Mouse (Mus musculus): ENCODE results near the gene Ncstn.
A peak's percentile ranks its signal among the peaks of the same experiment; 100 is the strongest.

Ncstn gene

DNA sequence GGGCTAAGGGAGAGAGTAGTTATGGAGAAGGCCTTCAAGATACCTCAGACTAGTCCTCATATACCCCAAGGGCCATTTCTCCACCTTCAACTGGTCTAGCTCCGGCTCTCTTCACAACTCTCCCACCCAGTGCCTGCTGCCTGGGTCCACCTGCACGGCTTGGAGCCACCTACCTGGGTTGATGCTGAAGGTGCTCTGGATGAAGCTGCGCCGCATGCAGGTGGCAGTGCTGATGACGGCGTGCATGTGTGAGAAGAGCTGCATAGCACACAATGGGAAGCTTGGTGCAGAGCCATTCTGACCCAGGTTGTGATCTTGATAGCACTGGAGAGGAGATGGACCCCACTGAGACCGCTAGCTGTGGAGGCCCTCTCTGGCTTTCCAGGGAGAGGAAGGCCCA, 10.0 kb downstream of the Ncstn start:
- DNase-seq (ENCODE audit: low spot score) = no peak

DNA sequence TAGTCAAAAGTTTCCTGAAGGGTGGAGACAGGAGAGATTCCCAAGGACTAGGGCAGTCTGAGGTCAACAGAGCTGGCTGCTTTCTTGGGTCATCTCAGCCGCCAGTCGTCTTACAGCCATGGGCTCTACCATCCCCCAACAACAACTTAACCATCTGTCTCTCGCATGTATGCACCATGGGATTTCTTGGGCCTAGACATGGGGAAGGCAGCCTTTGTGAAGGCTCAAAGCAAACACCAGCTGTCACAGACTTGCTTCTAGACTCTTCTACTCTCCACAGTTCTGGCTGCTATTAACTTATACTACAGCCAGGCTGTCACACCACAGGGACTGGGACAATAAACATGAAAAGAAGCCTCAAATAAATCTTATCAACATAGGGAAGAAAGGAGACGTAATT, 11.0 kb downstream of the Ncstn start:
- DNase-seq (ENCODE audit: low spot score) = no peak

DNA sequence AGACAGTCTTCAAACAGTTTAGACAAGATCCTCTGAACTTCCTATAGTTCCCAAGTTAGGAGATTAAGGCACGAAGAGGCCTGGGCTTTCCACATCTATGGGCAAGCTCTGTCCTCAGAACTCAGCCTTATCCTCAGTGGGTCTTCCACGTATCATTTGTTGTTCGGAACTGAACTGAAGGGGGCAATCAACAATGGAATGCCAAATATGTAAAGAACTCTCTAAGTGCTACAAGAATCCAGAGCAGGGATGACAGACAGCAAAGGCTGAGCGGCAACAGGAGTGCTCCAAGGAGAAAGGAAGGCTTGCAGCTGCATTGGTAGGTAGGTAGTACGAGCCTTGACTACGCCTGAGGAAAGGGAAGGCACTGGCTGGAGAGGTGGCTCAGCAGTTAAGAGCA, 12.4 kb downstream of the Ncstn start:
- DNase-seq (ENCODE audit: low spot score) = no peak

DNA sequence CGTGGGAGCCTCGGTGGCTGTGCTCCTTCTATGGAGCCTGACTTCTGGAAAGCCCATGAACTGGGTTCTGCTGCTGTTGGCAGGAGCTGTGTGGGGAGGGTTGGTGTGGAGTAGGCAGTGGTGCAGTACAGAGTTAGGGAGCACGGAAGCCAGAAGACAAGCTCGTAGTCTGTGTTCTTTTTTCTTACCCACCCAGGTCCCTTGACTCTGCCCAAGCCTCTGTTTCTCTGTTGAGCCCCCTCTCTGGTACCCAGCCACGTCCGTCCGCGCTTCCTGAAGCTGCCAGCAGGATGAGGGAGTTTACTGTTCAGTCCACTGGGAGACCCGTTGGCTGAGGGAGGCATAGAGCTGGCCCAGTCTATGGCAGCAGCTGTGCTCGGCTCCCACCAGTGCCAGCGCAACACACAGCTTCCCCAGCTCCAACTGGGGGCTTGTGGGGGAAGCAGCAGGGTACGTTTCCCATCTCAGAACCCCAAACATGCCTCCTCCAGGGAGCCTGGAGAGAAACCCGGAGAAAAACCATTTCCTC, 17.9 kb downstream of the Ncstn start:
- DNase-seq (ENCODE audit: low spot score) = no peak

DNA sequence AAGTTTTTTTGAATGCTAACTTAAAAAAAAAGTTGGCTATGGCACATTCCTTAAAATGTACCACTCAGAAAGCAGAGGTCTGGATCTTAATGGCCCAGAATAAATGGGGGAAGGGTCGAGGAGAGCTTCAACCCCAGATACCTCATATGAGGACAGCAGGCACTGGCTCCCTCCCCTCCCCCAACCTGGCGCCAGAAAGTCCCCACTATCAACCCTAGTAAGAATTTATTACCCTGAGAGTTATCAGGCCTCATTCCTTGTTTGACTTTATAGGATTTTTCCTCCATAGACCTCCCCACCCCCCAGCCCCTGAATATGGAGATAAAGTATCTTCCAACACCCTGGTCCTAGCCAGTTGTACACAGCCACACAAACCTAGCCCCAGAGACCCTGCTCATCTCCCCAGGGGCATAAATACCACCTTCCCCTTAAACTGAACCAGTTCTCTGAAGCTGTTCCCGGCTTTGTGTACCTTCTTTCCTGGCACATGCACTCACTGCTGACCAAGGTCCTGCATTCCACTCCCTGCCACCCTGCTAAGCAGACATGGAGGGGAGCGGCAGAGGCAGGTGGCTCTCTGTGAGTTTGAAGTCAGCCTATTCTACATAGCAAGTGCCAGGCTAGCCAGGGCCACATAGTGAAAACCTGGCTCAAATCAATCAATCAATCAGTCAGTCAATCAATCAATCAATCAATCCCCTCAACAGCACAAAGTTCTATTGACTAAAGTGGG, 19.1 kb downstream of the Ncstn start:
- DNase-seq (ENCODE audit: low spot score) = no peak

DNA sequence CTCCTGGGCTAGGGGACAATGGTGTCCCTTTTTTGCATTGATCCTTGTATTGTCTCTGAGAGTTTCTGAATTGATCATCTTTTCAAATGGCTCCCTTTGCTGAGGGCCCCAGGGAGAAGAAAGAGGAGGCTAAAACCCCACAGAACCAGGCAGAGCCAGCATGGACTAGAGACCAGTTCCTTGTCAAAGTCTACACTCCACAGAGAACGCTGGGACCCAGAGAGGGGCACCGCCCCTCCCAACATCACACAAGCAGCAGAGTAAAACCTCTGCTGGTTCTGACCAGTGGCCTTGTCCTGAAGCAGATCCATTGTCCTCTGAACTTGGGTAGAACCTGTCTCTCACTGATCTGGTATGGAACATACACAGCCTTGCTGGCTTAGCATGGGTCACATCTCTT, 20.5 kb downstream of the Ncstn start:
- DNase-seq (ENCODE audit: low spot score) = no peak

DNA sequence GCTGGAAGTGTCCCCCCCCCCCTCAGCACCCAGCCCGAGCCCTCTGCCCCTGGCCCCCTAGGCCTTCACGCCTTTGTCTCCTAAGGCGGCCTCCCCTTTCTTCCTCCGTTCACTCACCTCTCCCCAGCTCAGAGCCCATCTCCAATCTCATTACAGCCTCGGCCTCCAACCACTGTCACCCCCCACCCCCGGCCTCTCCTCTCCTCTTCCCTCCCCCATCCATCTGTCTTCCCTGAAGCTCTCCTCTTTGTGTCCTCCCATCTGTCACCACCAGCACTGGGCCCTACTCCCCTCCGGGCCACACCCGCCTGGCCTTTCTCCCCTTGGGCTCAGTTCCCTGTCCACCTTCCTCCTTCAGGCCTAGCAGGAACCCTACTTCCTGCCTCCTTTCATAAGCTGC, 21.4 kb downstream of the Ncstn start:
- no peak for DNase-seq (ENCODE audit: low spot score)

DNA sequence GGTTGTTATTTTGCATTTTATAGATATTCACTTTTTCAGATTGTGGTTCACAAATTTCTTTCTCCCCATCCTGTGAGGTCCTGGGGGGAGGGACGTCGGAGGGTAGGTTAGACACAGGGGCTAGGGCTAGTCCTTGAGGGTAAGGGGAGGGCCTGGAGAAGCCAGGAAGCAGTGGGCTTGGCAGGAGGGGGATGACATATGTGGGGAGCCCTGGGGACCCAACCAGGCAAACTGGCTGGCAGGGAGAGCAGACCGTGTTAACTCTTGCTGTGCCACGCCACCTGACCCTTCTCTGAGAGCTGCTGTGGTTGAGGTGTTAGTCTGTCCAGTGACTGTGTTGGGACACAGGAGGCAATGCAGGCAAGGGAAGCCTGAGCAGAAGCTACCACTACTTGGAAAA, 21.9 kb downstream of the Ncstn start:
- no peak for DNase-seq (ENCODE audit: low spot score)

DNA sequence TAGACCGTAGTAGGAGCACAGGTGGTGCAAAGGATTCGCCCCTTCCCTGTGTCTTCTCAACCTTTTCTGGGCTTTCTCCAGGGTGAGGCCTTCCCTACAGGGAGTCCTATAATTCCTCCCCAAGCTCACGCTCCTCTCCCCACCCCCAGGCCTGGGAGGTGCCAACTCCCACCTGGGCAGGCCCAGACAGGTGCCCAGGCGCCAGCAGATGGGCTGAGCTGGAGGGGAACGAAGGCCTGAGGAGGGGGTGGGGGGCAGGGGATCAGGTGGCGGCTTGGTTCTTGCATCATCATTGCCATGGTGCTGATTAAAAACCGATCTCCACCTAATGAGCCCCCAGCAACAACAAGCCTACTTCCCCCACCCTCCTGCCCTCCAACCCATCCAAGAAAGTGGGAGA, 23.7 kb downstream of the Ncstn start:
- no peak for DNase-seq (ENCODE audit: low spot score)

DNA sequence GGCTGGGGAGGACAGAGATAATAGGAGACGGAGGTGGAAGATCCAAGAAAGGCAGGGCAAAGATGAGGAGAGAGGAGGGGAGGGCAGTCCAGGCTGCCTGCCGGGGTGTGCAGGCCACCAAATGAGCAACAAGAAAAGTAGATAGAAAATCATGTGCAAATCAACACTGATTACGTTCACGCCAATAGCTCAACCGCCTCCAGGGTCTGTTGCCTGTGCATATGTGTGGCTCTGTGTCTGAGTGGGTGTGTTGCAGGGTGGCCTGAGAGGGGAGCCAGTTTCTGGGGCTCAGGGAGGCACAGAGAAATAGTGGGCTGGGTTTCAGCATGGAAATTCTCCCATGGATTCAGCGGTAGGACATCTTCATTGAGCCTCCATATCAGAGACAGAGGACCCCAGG, 24.3 kb downstream of the Ncstn start:
- DNase-seq (ENCODE audit: low spot score) = no peak

DNA sequence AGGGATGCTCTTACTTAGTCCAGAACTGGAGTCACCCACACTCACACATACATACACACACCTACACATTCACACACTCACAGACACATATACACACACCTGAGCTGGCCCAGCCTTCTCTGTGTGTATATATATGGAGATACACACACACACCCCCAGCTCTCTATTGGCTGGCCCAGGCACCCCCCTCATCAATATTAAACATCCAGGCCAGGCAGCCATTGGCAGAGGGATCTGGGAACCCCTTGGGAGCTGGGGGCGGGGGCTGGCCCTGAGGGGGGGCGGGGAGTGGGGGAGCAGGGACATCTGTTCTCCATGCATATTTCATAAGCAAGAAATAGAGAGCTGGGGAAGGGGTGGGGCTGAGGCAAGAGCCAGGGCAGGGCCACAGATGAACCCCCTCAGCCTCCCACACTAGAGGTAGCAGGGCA, 25.1 kb downstream of the Ncstn start, which contains the start of gene Nhlh1:
Gene Nhlh1 (minus strand): TSS at position 83 of the 431 bp plus-strand sequence.
- DNase-seq (ENCODE audit: low spot score) = no peak

DNA sequence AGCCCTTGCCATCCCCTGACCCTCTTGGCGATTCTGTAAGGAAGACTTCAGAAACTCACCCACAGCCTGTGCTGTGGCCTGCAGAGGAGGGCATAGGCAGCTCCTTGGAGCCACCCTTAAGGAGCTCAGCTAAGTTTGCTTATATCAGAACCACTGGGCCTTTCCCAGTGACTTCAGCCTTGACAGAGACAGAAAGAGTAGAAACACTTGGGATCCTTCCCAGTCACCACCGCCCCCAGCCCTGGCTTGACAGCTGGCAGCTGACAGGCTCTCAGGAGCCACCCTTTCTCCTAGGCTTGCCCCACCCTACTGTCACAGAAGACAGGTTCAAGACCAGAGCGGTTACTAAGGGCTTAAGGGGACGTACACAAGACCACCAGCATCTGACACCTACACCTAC, 26.3 kb downstream of the Ncstn start:
- no peak for DNase-seq (ENCODE audit: low spot score)

DNA sequence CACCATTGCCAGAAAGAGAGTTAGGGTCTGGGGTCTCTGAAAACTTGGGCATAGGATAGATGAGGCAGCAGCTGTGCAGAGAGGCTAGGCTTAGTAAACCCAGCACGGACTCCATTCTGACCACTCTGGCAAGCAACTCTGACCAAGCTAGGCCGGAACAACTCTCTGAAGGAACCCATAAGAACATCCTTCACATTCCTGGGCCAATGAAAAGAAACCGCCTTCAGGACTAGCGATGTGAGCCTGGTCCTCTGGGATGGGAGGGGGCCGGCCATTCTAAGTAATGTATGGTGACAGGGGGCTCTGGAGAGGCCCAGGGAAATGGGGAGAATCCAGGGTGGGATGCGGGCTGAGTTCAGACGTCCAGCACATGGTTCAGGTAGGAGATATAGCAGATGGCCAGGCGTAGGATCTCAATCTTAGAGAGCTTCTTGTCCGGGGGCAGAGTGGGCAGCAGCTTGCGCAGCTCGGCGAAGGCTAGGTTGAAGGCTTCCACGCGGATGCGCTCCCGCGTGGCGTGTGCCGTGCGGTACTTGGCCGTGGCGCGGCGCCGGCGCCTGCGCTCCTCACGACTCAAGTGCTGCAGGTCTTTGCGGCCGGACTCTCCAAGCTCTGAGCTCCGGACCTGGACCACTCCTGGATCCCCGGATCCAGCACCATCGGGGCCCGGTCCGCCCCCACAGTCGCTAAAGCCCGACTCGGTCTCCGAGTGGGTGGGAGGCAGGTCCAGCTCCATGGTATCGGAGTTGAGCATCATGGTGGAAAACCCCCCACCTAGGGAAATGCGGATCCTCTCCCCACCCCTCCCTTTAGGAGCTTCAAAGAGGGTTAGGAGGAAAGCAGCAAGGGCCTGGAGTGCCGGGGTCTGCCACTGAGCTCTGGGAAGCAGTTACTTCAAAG, 28.8 kb downstream of the Ncstn start:
- DNase-seq (ENCODE audit: low spot score) = no peak

DNA sequence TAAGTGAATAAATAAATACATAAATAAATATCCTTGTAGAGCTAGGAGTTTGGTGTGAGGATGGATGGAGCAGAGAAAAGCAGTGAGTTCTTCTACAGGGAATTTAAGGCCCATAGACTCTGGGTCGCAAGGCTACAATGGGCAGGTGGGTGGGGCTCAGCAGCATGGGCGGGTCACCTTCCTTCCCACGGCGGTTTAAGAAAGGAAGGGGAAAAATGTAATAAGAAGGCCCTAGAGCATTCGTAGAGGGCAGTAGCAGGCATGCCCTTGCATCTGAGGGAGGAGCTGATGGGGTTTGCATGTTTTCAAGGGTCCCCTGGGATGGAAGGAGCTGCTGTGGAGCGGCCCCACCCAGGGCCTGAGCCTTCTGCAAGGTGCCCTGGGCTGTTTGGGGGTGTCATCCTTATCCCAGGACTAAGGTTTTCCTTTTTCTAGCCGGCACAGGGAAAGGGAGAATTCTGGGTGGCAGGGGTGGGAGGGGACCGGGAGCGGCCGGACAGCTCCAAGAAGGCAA, 29.8 kb downstream of the Ncstn start:
- DNase-seq (ENCODE audit: low spot score) = no peak

DNA sequence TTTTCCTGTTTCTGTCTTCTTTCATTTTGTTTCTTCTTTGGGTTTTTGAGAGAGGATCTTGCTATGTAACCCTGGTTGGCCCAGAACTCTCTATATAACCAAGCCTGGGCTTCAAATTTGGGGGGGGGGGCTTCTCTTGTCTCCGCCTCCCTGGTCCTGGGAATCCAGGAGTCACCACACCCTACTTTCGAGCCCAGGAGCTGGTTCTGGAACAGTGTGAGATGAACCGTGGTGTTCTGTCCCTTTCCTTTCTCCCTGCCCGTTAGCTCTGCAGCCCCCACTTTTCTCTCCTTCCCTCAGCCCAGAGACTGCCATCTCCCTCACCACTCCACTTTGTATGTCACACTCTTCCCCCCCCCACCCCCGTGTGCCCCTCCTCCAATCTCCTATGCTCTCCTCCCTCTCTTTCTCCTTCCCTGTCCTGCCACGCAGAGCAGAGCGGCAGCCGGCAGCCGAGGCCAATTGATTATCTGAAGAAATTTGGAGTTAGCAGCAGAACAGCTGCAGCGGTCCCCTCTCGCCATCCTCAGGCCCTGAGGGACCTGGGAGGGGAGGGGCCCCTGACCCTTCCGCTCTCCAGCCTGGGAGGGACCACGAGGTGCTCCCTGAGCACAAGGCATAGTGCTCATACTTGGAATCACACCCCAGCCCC, 33.3 kb downstream of the Ncstn start:
- DNase-seq (ENCODE audit: low spot score) = no peak

DNA sequence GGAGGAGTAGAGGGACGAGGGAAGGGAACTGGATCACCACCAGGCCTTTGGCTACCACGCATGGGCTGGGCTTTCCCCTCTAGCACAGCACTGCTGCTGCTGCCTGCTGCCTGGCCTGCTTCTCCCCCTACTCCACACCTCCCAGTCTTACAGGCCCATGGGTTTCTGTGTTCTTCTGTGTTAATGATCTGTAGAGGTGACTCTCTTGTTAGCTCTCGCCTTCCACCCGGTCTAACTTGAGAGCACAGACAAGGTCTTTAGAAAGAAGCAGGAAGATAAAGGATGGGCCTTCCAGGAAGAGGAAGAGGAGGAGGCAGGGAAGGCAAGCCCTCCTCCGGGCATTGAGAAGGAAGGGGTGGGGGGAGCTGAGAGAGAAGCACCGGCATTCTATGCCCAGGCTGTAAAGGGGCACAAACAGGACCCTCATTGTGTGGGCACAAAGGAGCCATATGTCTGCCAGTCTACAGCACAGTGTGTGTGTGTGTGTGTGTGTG, 34.3 kb downstream of the Ncstn start:
- DNase-seq (ENCODE audit: low spot score) = no peak

DNA sequence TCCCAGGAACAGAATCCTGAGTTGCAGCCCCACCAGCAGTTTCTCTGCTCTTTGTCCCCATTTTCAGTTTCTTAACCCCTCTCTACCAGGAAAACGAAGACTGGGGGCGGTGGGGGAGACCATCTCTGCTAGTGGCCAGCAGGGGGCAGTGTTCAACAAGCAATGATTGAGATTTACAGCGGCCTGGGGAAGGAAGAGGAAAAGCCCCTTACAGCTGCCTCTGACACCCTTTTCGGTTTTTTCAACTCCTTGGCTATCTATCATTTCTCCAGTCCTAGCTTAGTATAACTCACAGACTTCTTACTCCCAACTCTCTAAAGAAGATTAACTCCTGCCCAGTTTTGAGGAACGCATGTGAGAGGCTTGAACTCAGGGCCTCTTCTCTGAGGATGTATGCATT, 35.7 kb downstream of the Ncstn start:
- peak; percentile 58 for DNase-seq (ENCODE audit: low spot score)

DNA sequence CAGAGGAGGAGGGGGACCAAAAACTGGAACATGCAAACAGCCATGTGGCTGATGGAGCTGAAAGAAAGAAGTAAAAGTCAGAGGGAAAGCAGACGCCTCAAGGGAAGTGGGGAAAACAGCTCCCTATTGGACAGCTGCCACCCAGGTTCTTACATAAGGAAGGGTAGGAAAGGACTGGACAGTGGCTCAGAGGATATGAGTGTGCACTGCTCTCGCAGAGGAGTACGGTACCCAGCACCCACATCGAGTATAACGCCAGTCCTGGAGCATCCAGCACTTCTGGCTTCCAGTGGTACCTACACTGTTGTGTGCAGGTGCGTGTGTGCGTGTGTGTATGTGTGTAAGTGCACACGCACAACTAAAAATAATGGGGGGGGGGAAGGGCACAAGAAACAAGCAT, 36.2 kb downstream of the Ncstn start:
- DNase-seq (ENCODE audit: low spot score) = no peak

DNA sequence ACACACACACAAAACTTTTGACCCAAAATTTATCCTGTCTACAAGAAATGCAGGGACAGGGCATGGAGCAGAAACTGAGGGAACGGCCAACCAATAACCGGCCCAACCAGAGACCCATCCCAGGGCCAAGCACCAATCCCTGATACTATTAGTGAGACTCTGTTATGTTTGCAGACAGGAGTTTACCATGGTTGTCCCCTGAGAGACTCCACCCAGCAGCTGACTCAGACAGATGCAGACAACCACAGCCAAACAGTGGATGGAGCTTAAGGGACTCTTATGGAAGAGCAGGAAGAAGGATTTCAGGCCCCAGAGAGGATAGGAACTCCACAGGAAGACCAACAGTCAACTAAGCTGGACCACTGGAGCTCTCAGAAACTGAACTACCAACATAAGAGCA, 52.7 kb downstream of the Ncstn start:
- DNase-seq (ENCODE audit: low spot score) = no peak

DNA sequence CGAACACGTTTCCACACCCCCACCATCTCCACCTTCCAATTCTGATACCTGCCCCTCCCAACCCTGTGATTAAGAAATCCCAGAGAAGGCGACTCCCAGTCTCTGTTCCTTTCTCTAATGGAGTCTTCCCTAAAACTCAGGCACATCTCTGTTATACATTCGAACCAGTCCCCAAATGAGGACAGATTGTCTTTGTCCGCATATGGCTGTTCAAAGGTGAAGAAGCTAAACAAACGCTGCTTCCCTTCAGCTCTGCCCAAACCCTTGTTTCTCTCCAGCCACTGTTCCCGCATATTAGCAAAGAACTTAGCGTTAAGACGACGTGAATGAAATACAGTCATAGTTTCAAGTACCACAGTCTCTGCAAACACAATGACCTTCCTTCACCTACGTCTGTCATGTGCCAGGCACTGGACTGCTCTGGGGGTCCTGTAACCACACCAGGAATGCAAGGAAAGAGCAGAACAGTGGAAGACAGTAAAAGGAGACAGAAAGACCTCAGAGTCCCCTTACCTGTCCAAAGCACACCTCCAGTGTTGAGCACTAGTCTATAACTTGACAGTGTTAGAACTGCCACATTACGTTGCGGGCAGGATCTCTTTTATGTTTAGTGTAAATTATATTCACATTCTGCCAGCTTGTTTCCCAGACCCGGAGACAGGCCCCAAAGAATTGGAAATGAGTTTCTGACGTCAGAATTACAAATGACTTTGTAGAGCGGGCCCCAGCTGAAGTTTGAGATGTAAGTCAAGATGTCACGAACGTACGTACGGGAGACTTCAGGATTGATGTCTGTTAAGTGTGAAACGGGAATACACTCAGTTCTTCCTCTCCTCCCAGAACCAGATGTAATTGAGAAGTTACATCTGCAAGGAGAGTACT, 54.0 kb downstream of the Ncstn start, which contains the start of gene Vangl2:
Gene Vangl2 (minus strand): TSS at position 51 of the 882 bp plus-strand sequence.
- DNase-seq (ENCODE audit: low spot score) = no peak

DNA sequence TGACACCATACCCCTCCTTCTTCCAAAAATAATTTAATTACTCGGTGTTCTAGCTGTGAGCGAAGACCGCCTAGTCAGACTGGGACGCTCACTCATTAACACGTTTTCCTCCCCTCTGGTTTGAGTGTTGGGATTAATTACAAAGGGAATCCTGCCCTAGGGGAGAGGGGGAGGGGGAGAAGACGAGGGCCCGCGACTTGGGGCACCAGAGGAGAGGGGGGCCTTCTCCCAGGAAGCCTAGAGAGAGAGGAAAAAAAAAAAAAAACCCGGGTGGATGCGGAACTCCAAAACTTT, 54.8 kb downstream of the Ncstn start:
- no peak for DNase-seq (ENCODE audit: low spot score)

Data from lung, postnatal 25 days (tissue).